Mouse (Mus musculus): ENCODE measurements around the gene Galnt18.

DNA sequence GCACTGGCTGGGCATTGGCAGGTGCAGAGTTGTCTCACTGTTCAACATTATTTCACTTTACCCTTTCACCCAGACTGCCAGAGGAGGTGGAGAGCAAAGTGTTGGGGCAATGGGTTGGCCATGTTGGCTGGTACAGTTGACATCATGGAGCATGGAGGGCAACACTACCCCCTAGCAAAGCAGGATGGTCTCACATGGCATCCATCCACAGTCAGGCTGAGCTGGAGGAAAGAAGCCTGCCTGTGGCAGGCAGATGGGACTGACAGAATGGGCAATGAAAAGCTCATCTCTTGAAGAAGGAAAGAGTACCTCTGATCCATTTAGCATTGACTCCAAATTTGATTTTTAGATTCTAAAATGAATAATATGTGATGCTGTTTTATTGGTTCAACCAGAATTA is 125.3 kb downstream of the Galnt18 start:
- TF ChIP-seq CTCF (IDR thresholded peaks at IDR 0.05; ENCODE audit: borderline replicate concordance, insufficient read depth, low read depth, low read length), result no peak
- TF ChIP-seq POLR2A (IDR thresholded peaks at IDR 0.05; ENCODE audit: borderline replicate concordance, insufficient read depth, low read length), result no peak
